Mouse (Mus musculus): ENCODE measurements around the gene Hormad2. TPM values are rescaled to one million over a fixed set of nuclear protein-coding genes. Genes with fewer than 3 reads are reported as not detected.

Gene Hormad2
- polyA plus RNA-seq, 1 experiment: not detected

DNA sequence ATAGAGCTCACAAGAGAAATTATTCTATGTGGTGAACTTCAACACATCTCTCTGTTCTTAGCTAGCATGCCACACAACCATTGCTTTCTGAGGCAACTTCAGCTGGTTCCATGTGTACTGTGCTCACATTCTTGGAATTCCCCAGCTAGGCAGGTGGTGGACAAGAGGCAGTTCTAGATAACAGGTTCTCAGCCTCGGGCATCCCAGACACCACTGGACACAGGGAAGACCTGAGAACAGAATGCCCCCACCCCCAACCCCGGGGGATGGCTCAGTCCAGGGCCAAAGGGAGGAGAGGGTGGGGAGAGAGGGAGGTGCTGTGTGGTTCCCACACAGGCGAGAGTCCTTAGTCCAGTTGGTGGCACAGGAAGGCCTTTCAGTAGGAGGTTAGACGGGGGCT is 36.6 kb downstream of the Hormad2 start:
- TF ChIP-seq CTCF (IDR thresholded peaks at IDR 0.05; ENCODE audit: control insufficient read depth, insufficient read depth, low read length) (no peak), POLR2A (IDR thresholded peaks at IDR 0.05; ENCODE audit: borderline replicate concordance, control insufficient read depth, low read depth, low read length) (no peak)
- Histone ChIP-seq H3K4me3 (replicated peaks; ENCODE audit: control insufficient read depth, low read depth, low read length) (no peak overlapping the region), H3K27ac (ENCODE audit: control insufficient read depth, insufficient read depth, low read depth, low read length, poor library complexity) (no peak overlapping the region), H3K4me1 (ENCODE audit: control insufficient read depth, insufficient read depth, low read length) (no peaks in the 10 kb centered on the region; the same call in 1 of the 2 replicates)
- 43% methylated on average over 4 of the region's 4 CpGs for whole genome bisulfite sequencing

DNA sequence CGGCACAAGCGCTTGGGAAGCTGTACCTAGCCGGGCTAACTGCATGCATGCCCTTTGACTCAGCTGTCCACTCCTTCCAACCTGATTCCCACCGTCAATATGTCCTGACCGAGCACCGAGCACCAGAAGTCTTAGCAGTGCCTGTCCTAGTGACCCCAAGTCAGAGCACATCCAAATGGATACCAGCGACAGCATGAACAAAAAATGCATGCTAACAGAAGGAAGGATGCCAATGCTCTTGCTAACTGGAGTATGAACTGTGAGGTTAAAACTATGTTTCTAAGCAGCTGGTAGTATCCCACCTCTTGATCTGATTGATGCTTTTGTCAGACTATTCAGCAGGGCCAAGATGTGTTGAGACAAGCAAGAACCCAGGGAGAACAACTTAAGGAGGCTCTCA is 37.5 kb downstream of the Hormad2 start:
- Histone ChIP-seq H3K27ac (ENCODE audit: control insufficient read depth, insufficient read depth, low read depth, low read length, poor library complexity) (no peak overlapping the region), H3K4me1 (ENCODE audit: control insufficient read depth, insufficient read depth, low read length) (no peaks in the 10 kb centered on the region; the same call in 1 of the 2 replicates), H3K4me3 (replicated peaks; ENCODE audit: control insufficient read depth, low read depth, low read length) (no peak overlapping the region)
- no peak for TF ChIP-seq CTCF (IDR thresholded peaks at IDR 0.05; ENCODE audit: control insufficient read depth, insufficient read depth, low read length)
- TF ChIP-seq POLR2A (IDR thresholded peaks at IDR 0.05; ENCODE audit: borderline replicate concordance, control insufficient read depth, low read depth, low read length): no peak
- 83% methylated on average over 7 of the region's 7 CpGs for WGBS

DNA sequence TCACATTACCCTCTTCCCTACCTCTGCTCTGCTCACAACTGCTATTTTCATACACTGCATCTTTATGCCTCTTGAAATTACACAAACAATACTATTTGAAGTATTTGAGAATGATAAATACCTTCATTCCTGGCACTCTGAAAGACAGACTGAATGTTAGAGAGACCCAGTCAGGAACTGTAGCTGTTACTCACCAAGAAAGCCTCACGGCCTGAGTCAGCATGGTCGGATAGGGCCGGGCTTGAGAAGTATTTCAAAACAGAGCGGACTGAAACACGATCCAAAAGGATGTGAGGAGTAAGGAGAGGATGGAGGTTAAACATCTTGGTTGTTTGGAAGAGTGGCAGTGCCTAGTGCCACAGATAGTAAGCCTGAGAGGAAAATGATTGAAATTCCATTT is 39.7 kb downstream of the Hormad2 start:
- no peak for TF ChIP-seq CTCF (IDR thresholded peaks at IDR 0.05; ENCODE audit: control insufficient read depth, insufficient read depth, low read length)
- TF ChIP-seq POLR2A (IDR thresholded peaks at IDR 0.05; ENCODE audit: borderline replicate concordance, control insufficient read depth, low read depth, low read length): no peak
- Histone ChIP-seq H3K4me3 (replicated peaks; ENCODE audit: control insufficient read depth, low read depth, low read length) (no peak overlapping the region), H3K27ac (ENCODE audit: control insufficient read depth, insufficient read depth, low read depth, low read length, poor library complexity) (no peak overlapping the region), H3K4me1 (ENCODE audit: control insufficient read depth, insufficient read depth, low read length) (no peaks in the 10 kb centered on the region; the same call in 1 of the 2 replicates)
- WGBS: 74% methylated on average over 5 of the region's 5 CpGs

DNA sequence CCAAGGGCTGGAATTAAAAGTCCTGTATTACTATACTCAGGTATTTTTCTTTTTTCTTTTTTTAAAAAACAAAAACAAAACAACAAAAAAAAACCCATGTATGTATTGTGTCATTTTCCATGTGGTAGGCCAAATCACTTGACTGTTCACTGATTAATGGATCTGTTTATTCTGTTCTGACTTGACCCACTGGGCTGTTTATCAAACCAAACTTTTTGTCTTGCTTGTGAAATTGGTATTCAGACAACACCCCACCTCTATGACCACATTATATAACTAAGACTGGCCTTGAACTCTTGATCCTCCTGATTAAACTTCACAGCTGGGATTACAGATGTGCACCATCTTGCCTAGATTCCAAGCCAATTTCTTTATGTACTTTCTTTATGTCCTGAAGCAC is 46.7 kb downstream of the Hormad2 start:
- Histone ChIP-seq H3K4me3 (replicated peaks; ENCODE audit: control insufficient read depth, low read depth, low read length) (no peak overlapping the region), H3K4me1 (ENCODE audit: control insufficient read depth, insufficient read depth, low read length) (no peaks in the 10 kb centered on the region), H3K27ac (ENCODE audit: control insufficient read depth, insufficient read depth, low read depth, low read length, poor library complexity) (no peak overlapping the region)
- TF ChIP-seq POLR2A (IDR thresholded peaks at IDR 0.05; ENCODE audit: borderline replicate concordance, control insufficient read depth, low read depth, low read length) (no peak), CTCF (IDR thresholded peaks at IDR 0.05; ENCODE audit: control insufficient read depth, insufficient read depth, low read length) (no peak)

DNA sequence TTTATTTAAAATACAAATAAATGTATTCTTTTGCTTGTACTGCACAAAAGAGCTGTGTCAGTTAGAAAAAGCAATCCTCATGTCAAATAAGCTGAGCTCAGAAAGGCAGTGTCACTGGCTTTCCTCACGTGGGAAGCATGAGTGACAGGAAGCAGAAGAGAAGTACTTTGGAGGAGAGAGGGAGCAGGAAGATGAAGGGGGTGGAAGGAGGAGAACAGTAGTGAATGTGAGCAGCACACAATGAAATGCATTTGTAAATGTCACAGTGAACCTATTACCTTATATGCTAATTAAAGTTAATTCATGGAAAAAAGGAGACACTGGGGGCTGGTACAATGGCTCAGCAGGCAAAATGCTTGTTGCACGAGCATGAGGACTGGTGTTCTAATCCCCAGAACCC is 52.9 kb downstream of the Hormad2 start:
- no peak overlapping the region for H3K27ac ChIP-seq (ENCODE audit: control insufficient read depth, insufficient read depth, low read depth, low read length, poor library complexity)
- WGBS: 24% methylated on average over 2 of the region's 2 CpGs
- H3K4me1 ChIP-seq (ENCODE audit: control insufficient read depth, insufficient read depth, low read length): no peaks in the 10 kb centered on the region
- TF ChIP-seq POLR2A (IDR thresholded peaks at IDR 0.05; ENCODE audit: borderline replicate concordance, control insufficient read depth, low read depth, low read length) (no peak), CTCF (IDR thresholded peaks at IDR 0.05; ENCODE audit: control insufficient read depth, insufficient read depth, low read length) (no peak)
- H3K4me3 ChIP-seq (replicated peaks; ENCODE audit: control insufficient read depth, low read depth, low read length): no peak overlapping the region

DNA sequence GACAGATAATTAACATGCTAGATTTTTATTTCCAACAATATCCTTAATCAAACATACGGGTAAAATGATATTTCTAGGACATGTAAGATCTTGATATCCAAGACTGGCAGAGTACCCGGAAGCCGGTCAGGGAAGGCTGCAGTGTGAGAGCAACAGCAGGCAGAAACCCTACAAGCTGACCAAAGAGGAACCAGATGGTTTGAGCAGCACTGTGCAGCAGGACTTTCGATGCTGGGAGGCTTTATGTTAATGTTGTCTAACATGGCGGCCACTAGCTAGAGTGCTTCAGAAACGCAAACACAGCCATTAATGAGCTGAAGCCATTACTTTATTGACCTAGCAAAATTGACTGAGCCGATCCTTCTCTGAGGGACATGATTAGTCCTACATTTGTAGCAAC is 58.6 kb downstream of the Hormad2 start:
- Histone ChIP-seq H3K4me1 (ENCODE audit: control insufficient read depth, insufficient read depth, low read length) (no peaks in the 10 kb centered on the region), H3K4me3 (replicated peaks; ENCODE audit: control insufficient read depth, low read depth, low read length) (no peak overlapping the region), H3K27ac (ENCODE audit: control insufficient read depth, insufficient read depth, low read depth, low read length, poor library complexity) (no peak overlapping the region)
- 69% methylated on average over 7 of the region's 7 CpGs for WGBS
- TF ChIP-seq POLR2A (IDR thresholded peaks at IDR 0.05; ENCODE audit: borderline replicate concordance, control insufficient read depth, low read depth, low read length) (no peak), CTCF (IDR thresholded peaks at IDR 0.05; ENCODE audit: control insufficient read depth, insufficient read depth, low read length) (no peak)

DNA sequence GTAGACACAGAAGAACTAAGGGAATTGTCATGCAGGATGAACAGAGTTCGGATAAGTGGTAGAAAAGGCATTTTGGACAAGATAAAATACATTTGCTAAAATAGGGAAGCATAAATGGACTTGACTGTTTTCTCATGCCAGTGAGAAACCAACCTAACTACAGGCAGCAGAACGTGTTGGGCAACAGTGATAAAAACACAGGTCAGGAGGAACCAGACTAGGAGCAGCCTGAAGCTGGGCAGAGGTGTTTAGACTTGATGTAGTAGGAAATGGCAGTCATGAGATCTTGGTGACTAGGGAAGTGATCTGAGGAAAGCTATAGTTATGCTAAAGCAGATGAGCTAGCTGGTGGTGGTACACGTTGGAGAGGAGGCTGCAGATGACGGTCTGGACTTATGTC is 61.0 kb downstream of the Hormad2 start:
- WGBS: 48% methylated on average over 4 of the region's 4 CpGs
- Histone ChIP-seq H3K4me3 (replicated peaks; ENCODE audit: control insufficient read depth, low read depth, low read length) (no peak overlapping the region), H3K4me1 (ENCODE audit: control insufficient read depth, insufficient read depth, low read length) (no peaks in the 10 kb centered on the region), H3K27ac (ENCODE audit: control insufficient read depth, insufficient read depth, low read depth, low read length, poor library complexity) (no peak overlapping the region)
- no peak for TF ChIP-seq CTCF (IDR thresholded peaks at IDR 0.05; ENCODE audit: control insufficient read depth, insufficient read depth, low read length)
- TF ChIP-seq POLR2A (IDR thresholded peaks at IDR 0.05; ENCODE audit: borderline replicate concordance, control insufficient read depth, low read depth, low read length): no peak

DNA sequence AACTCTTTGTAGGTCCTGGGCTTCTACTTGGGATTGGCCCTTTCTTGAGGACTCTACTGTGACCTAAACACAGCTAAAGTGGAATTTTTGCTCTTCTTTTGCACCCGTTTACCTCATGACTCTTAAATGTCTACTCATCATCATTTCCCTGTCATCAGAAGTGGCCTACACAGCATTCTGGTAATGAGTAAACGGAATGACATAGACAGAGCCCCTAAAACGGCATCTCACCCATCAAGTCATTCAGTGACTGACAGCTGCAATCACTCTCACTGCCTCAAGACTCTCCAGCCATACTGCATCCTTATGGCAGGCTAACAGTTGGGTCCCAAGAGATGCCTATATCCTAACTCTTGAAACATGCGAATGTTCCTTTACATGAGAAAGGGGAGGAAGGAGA is 74.5 kb downstream of the Hormad2 start:
- H3K4me3 ChIP-seq (replicated peaks; ENCODE audit: control insufficient read depth, low read depth, low read length): no peak overlapping the region
- no peaks in the 10 kb centered on the region; the same call in 1 of the 2 replicates for H3K4me1 ChIP-seq (ENCODE audit: control insufficient read depth, insufficient read depth, low read length)
- no peak overlapping the region for H3K27ac ChIP-seq (ENCODE audit: control insufficient read depth, insufficient read depth, low read depth, low read length, poor library complexity)
- WGBS: 69% methylated on average over 4 of the region's 4 CpGs
- TF ChIP-seq CTCF (IDR thresholded peaks at IDR 0.05; ENCODE audit: control insufficient read depth, insufficient read depth, low read length): no peak
- no peak for TF ChIP-seq POLR2A (IDR thresholded peaks at IDR 0.05; ENCODE audit: borderline replicate concordance, control insufficient read depth, low read depth, low read length)

DNA sequence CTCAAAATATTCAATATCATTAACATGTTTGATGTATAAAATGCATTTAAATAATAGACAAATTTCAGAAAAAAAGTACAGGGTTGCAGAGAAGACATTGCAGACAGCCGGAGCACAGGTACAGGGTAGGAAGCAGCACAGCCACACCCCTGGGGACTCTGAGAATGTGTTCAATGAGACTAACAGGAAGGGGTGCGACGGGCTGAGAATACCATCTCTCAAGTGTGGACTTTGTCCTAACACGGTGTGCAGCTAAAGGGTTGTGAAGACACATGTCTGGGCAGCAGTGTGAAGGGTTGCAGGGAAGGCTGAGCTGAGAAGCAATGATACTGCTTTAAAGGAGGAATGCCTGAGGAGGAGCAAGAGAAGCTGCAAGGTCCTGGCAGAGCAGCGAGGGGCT is 85.5 kb downstream of the Hormad2 start:
- Histone ChIP-seq H3K4me3 (replicated peaks; ENCODE audit: control insufficient read depth, low read depth, low read length) (no peak overlapping the region), H3K27ac (ENCODE audit: control insufficient read depth, insufficient read depth, low read depth, low read length, poor library complexity) (no peak overlapping the region), H3K4me1 (ENCODE audit: control insufficient read depth, insufficient read depth, low read length) (no peaks in the 10 kb centered on the region)
- TF ChIP-seq CTCF (IDR thresholded peaks at IDR 0.05; ENCODE audit: control insufficient read depth, insufficient read depth, low read length) (no peak), POLR2A (IDR thresholded peaks at IDR 0.05; ENCODE audit: borderline replicate concordance, control insufficient read depth, low read depth, low read length) (no peak)
- WGBS: 68% methylated on average over 5 of the region's 5 CpGs
